Mouse (Mus musculus): ENCODE data around the gene Ube2d2b.

GRCm38 (mm10) chr5:107793258-107793657 is 36.6 kb upstream of the Ube2d2b start:
- no peak for TF ChIP-seq POLR2A (IDR thresholded peaks at IDR 0.05; ENCODE audit: extremely low read depth, insufficient read depth, low read length)
- TF ChIP-seq CTCF (IDR thresholded peaks at IDR 0.05; ENCODE audit: extremely low read depth, insufficient read depth, low read length), result no peak

Data from cortical plate, adult 2 months (tissue).